Mouse (Mus musculus): ENCODE measurements around the gene Fez2.

Fez2 gene

GRCm38 (mm10) chr17:78407581-78407980 lies 10.4 kb downstream of the Fez2 start:
- DNase-seq: peak; percentile 56

- DNase-seq: no peak
These were observed 11.1 kb downstream of the Fez2 start for GRCm38 (mm10) chr17:78406854-78407253.

- DNase-seq: no peak
These were observed 12.6 kb downstream of the Fez2 start for GRCm38 (mm10) chr17:78405336-78405735.

GRCm38 (mm10) chr17:78403804-78404203 lies 14.1 kb downstream of the Fez2 start:
- DNase-seq: no peak

GRCm38 (mm10) chr17:78403229-78403628 lies 14.7 kb downstream of the Fez2 start:
- no peak for DNase-seq

- peak; percentile 22 for DNase-seq
These were observed 15.8 kb downstream of the Fez2 start for GRCm38 (mm10) chr17:78402174-78402573.

- no peak for DNase-seq
These were observed 16.2 kb downstream of the Fez2 start for GRCm38 (mm10) chr17:78401713-78402112.

- peak; percentile 45 for DNase-seq
These were observed 16.6 kb downstream of the Fez2 start for GRCm38 (mm10) chr17:78401311-78401710.

- no peak for DNase-seq
These were observed 17.7 kb downstream of the Fez2 start for GRCm38 (mm10) chr17:78400130-78400840.

- no peak for DNase-seq
These were observed 25.4 kb downstream of the Fez2 start for GRCm38 (mm10) chr17:78392401-78393087.

GRCm38 (mm10) chr17:78389573-78389972 lies 28.4 kb downstream of the Fez2 start:
- DNase-seq: no peak

GRCm38 (mm10) chr17:78388101-78388847 lies 29.7 kb downstream of the Fez2 start:
- peak; percentile 55 for DNase-seq

GRCm38 (mm10) chr17:78387665-78388064 lies 30.3 kb downstream of the Fez2 start:
- no peak for DNase-seq

- no peak for DNase-seq
These were observed 35.6 kb downstream of the Fez2 start for GRCm38 (mm10) chr17:78382321-78382720.

- no peak for DNase-seq
These were observed 38.2 kb downstream of the Fez2 start for GRCm38 (mm10) chr17:78379730-78380245.

- DNase-seq: no peak
These were observed 38.7 kb downstream of the Fez2 start for GRCm38 (mm10) chr17:78379079-78379729.

GRCm38 (mm10) chr17:78376587-78376986 lies 41.4 kb downstream of the Fez2 start:
- no peak for DNase-seq

GRCm38 (mm10) chr17:78374756-78375155 lies 43.2 kb downstream of the Fez2 start:
- no peak for DNase-seq

- DNase-seq: no peak
These were observed 44.1 kb downstream of the Fez2 start for GRCm38 (mm10) chr17:78373849-78374248.

- DNase-seq: no peak
These were observed 44.8 kb downstream of the Fez2 start for GRCm38 (mm10) chr17:78373174-78373573.

- no peak for DNase-seq
These were observed 47.5 kb downstream of the Fez2 start for GRCm38 (mm10) chr17:78370445-78370844.

- DNase-seq: no peak
These were observed 49.5 kb downstream of the Fez2 start for GRCm38 (mm10) chr17:78368481-78368880.

- no peak for DNase-seq
These were observed 51.9 kb downstream of the Fez2 start for GRCm38 (mm10) chr17:78366070-78366469.
